Mouse (Mus musculus) thymus, postnatal 10 days (tissue): ENCODE data around the gene Rap2c.

ENCODE experiments used
- DNase-seq, 2 experiments: peaks; one replicate each; pipeline ENCODE4 v3.0.0; 2021; ENCODE audit warnings: low spot score in 2 of 2

Rap2c gene

DNA sequence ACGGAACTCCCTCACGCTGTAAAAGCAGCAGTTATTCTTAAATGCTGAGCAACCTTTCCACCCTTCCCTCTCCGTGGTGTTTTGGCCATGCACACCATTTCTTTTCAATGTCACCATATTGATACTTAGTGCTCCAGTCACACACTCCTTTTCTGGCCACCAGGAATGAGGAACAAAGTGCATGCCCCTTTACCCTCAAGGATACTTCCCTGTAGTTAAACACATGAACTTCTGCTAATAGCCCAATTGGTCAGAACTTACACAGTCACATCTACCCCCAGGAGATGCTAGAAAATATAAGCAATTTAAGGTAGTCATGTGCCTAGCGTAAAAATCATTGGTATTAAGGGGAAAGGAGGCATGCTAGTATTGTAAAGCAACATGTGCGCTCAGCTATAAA is 47.9 kb downstream of the Rap2c start:
- DNase-seq = no peak

DNA sequence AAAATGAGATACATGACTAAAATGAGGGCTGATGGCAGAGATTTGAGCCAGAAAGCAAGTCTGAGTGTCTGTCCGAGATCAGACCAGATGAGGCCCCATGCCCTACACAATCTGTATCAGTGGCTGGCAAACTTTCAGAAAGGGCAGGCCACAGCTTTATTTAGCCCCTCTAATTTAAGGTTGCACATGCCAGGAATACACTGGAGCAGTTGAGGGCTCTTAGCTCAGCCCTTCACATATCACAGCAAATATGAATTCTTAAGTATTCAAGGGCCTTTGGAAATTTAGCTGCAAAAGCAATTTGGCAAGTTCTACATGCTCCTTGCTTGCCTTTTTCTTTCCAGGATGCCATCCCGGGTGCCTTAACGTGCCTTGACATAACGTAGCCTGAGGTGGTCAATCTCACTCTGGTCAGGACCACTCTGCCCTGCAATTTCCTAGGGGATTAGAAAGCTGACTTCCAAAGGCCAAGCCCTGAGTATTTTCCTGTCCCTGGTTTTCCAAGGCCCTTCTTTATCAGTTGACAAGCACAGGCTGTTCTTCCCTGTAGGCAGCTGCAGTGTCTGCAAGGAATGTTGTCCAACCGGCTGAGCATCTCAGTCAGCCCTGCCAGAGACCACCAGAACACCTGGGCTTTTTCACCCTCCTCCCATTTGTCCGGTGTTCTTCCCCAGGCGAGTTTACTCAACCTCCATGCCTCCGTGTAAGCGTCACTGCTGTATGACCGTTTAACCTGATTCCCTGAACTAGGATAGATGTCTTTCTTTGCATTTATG is 49.5 kb downstream of the Rap2c start:
- no peak for DNase-seq

DNA sequence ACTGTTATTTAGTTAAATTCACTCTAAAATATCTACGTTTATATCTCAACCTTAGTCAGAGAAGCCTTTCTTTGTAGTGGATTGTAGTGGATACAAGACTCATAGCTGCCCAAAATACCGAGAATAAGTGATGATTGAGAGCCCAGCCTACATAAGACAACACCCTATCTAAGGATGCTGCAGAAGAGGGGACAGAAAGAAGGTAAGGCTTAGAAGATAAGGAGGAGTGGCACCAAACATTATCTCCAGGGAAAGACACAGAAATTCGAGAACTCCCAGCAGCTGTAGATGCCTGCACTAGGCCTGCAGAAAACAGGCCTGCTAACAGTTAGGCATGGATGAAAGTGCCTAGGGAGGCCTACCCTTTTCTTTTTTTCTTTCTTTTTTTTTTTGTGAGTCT is 52.7 kb downstream of the Rap2c start:
- no peak for DNase-seq

DNA sequence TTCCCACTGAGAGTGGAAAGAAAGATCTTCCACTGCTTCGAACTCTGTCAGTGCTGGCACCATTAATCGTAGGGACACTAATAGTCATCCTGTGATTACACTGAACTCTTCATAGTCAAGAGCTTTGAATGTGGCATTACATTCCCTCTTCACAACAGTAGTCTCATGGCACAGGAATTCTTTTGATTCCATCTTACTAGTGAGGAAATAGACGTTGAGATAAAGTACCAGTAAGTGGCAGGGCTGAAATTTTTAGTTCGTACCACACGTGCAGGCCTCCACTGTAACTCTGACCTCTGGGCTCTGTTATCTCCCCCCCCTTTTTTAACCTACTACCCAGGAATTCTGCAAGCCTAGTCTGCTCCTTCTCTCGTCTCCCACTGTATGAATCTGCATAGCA is 54.9 kb downstream of the Rap2c start:
- DNase-seq = no peak
